Mouse (Mus musculus) brain, embryonic 14.5 days (tissue): ENCODE measurements at regions not wholly inside any gene's neighbourhood (a gene's known extent, or its start where the extent isn't known, plus 50 kb on each side); places are given as distances from the start of the nearest gene placed in this dataset.

Experiments used
- CTCF ChIP-seq: fragments of 200-500 bp; IDR thresholded peaks from 2 replicates; pipeline ENCODE4 v1.5.1; 2012; ENCODE audit warnings: inconsistent platforms, mild to moderate bottlenecking, moderate library complexity, borderline replicate concordance; ENCODE audit not compliant: insufficient read depth, insufficient read length; ENCODE audit errors: extremely low read depth
- POLR2A ChIP-seq: fragments of 200-500 bp; IDR thresholded peaks from 2 replicates; pipeline ENCODE4 v1.6.1; 2012; ENCODE audit warnings: mild to moderate bottlenecking, inconsistent platforms, borderline replicate concordance; ENCODE audit not compliant: poor library complexity, insufficient read depth, insufficient read length, severe bottlenecking; ENCODE audit errors: extremely low read depth

DNA sequence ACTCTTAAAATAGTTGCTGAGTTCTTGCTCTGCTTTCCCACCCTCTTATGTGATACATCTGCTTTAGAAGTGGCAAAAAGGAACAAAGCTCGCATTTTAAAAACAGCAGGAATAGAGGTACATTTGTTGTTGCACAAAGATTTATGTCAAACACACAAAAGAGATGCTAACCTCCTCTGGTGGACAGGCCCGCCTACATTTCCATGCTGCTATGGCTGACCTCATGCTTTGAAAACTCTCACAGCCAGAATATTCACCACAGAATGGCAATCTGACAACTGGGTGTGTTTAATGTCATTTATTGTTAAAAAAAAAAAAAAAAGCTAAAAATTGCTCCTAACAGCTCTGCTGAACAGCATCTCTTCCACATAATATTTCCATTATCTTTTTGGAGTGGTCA is 451.6 kb downstream of the Cdh9 start:
- no peak for TF ChIP-seq CTCF
- no peak for TF ChIP-seq POLR2A
